Mouse (Mus musculus) limb, embryonic 13.5 days (tissue): ENCODE data around the gene Eif2ak3. TPM values are rescaled to one million over a fixed set of nuclear protein-coding genes. Genes with fewer than 3 reads are reported as not detected.
A peak's percentile ranks its signal among the peaks of the same experiment; 100 is the strongest.

ENCODE experiments used
- ATAC-seq: fragments of 200-750 bp; cut with Nextera tagmentation; 2 replicates; pipeline ENCODE4 v1.8.0; 2017; ENCODE audit warnings: low read depth, moderate number of reproducible peaks, moderate TSS enrichment; ENCODE audit not compliant: low FRiP score
- H3K27ac ChIP-seq: fragments of 300-500 bp; sonication (generic); 2 replicates; pipeline ENCODE4 v1.5.1; 2015; ENCODE audit warnings: inconsistent platforms, mild to moderate bottlenecking, moderate library complexity
- H3K27me3 ChIP-seq: fragments of 300-500 bp; sonication (generic); 2 replicates; pipeline ENCODE4 v1.6.1; 2015; ENCODE audit warnings: mild to moderate bottlenecking, inconsistent platforms
- H3K36me3 ChIP-seq: fragments of 300-500 bp; sonication (generic); 2 replicates; pipeline ENCODE4 v1.6.1; 2015; ENCODE audit warnings: inconsistent platforms, mild to moderate bottlenecking, moderate library complexity
- H3K4me1 ChIP-seq: fragments of 300-500 bp; sonication (generic); 2 replicates; pipeline ENCODE4 v1.6.1; 2015; ENCODE audit warnings: inconsistent platforms
- H3K4me2 ChIP-seq: fragments of 300-500 bp; sonication (generic); replicated peaks from 2 replicates; pipeline ENCODE4 v1.6.1; 2015; ENCODE audit warnings: inconsistent platforms, mild to moderate bottlenecking, moderate library complexity
- H3K4me3 ChIP-seq: fragments of 300-500 bp; sonication (generic); 2 replicates; pipeline ENCODE4 v1.5.1; 2015; ENCODE audit warnings: moderate library complexity, mild to moderate bottlenecking, inconsistent platforms
- H3K9ac ChIP-seq: fragments of 300-500 bp; sonication (generic); 2 replicates; pipeline ENCODE4 v1.6.1; 2015; ENCODE audit warnings: mild to moderate bottlenecking, inconsistent platforms
- H3K9me3 ChIP-seq: fragments of 300-500 bp; sonication (generic); 2 replicates; pipeline ENCODE4 v1.6.1; 2016; ENCODE audit warnings: inconsistent platforms
- WGBS: fragments of 180-500 bp; shearing (Covaris S2); methylation state at CpG from one replicate; pipeline ENCODE4 v1.1.7; 2015; 5-methylcytosine and 5-hydroxymethylcytosine counted together
- polyA plus RNA-seq: library from polyadenylated mRNA; unstranded; fragments of >200 nt; fragmentation: Nextera tagmentation; extraction: Ambion mirVana; gene quantifications from 2 replicates; pipeline ENCODE4 v1.2.1, GENCODE M21; 2015

Gene Eif2ak3
- 11.8 and 12.8 TPM in 2 replicates for polyA plus RNA-seq

DNA sequence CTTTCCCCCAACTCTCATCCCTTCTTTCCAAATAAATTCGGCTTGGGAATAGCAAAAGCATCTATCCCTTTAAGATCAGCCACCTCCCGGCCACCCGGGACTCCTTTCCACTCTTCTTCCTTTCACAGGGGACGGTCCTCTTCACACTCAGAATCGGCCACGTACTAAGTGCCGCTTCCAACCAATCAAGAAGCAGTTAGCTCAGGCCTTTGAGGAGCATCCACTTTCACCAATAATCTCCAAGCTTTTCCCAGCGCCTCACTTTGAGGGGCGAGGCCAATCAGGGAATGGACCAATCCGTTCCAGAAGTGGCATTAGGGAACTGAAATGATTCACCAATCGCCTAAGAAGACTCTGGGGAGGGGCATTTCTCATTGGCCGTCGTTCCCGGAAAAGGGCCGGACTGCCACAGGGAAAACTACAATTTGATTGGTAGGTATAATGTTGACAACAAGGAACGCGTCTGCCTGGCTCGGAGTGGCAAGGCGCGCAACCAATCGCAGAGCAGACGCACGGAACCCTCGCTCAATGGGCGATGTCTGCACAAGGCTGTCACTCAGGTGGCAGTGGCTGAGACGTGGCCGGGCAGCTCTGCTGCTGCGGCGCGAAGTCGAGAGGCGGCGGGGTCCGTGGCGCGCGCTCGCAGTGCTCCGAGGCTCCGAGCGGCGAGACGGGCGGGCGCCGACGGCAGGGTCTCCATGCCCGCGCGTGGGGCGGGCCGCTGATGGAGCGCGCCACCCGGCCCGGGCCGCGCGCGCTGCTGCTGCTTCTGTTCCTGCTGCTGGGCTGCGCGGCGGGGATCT lies at the start of gene Eif2ak3:
Gene Eif2ak3 (plus strand): TSS at position 514 of the 803 bp plus-strand sequence.
- H3K4me2 ChIP-seq = peak within 1 kb of the TSS; percentile 74
- no peaks in the 10 kb centered on the region for H3K27me3 ChIP-seq
- WGBS = under 1% methylated on average over 58 of the region's 63 CpGs
- peak within 1 kb of the TSS; percentile 87 for H3K9ac ChIP-seq
- H3K4me1 ChIP-seq = peaks cover 39% of the 10 kb centered on the region
- no peaks in the 10 kb centered on the region for H3K9me3 ChIP-seq
- H3K36me3 ChIP-seq = no peaks in the 10 kb centered on the region
- peak; percentile 99 for ATAC-seq
- peak within 1 kb of the TSS; percentile 81 for H3K27ac ChIP-seq
- H3K4me3 ChIP-seq = peak within 1 kb of the TSS; percentile 90

GRCm38 (mm10) chr6:70796940-70797339 lies 47.4 kb upstream of the Eif2ak3 start:
- no peak overlapping the region for H3K9ac ChIP-seq
- H3K27ac ChIP-seq = no peak overlapping the region
- 82% methylated on average over 6 of the region's 6 CpGs for WGBS
- H3K4me1 ChIP-seq = peaks cover 6% of the 10 kb centered on the region
- no peaks in the 10 kb centered on the region for H3K36me3 ChIP-seq
- H3K27me3 ChIP-seq = no peaks in the 10 kb centered on the region
- H3K4me2 ChIP-seq = no peak overlapping the region
- ATAC-seq = no peak
- no peaks in the 10 kb centered on the region for H3K9me3 ChIP-seq
- no peak overlapping the region for H3K4me3 ChIP-seq

DNA sequence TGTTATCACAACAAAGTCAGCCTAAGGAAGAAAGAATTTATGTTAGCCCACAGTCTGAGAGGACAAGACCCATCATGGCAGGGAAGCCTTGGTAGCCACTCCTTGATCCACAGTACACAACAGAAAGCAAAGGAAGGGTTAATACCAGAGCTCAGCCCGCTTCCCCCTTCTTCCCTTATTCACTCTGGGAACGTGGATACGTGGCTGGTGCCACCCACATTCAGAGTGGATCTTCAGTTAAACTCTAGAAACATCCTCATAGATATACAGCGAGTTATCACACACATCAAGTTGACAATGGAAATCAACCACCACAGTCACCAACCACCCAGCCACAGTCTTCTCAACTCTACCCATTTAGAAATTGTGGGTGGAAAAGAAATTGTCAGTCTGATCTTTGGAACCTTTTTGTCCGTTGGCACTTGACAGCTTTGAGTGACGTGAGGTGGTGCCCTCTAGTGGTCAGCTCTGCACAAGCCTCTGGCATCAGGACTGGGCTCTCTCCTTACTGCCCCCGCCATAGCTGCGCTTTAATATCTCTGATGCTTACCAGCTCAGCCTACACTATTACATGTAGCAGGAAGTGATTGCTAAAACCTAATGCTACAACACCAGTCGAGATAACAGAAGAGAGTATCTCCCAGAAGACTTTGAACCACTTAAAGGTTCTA lies 46.6 kb upstream of the Eif2ak3 start:
- Histone ChIP-seq H3K4me1 (peaks cover 4% of the 10 kb centered on the region), H3K9me3 (no peaks in the 10 kb centered on the region), H3K9ac (no peak overlapping the region), H3K4me2 (no peak overlapping the region), H3K36me3 (no peaks in the 10 kb centered on the region), H3K4me3 (no peak overlapping the region), H3K27ac (no peak overlapping the region), H3K27me3 (no peaks in the 10 kb centered on the region)
- WGBS = 23% methylated on average over 9 of the region's 9 CpGs
- no peak for ATAC-seq

DNA sequence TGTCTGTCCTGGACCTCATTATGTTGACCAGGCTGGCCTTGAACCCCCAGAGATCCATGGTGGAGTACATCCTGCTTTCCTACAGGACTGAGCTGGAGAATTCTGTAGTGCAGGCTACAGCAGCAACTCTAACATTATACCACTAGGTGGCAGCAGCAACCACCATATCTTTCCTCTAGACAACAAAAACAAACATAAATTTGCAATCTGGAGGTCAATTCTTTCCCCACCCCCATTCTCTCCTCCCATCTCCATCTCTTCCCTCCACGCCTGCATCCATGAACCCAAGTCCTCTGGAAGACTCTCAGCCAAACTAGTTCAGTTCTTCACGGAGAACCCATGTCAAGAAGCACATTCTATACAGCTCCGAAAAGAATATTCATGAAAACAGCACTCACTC lies 39.7 kb upstream of the Eif2ak3 start:
- Histone ChIP-seq H3K27me3 (no peaks in the 10 kb centered on the region), H3K9ac (no peak overlapping the region), H3K36me3 (no peaks in the 10 kb centered on the region), H3K4me3 (no peak overlapping the region), H3K27ac (no peak overlapping the region), H3K4me1 (peaks cover 7% of the 10 kb centered on the region; the same call in 1 of the 2 replicates), H3K4me2 (peak overlapping the region; percentile 23; the same call in 1 of the 2 replicates), H3K9me3 (no peaks in the 10 kb centered on the region)
- WGBS = 26% methylated on average over 3 of the region's 3 CpGs
- 0 out of 2 replicates have a peak, but pooled peaks have one; percentile 42 for ATAC-seq

DNA sequence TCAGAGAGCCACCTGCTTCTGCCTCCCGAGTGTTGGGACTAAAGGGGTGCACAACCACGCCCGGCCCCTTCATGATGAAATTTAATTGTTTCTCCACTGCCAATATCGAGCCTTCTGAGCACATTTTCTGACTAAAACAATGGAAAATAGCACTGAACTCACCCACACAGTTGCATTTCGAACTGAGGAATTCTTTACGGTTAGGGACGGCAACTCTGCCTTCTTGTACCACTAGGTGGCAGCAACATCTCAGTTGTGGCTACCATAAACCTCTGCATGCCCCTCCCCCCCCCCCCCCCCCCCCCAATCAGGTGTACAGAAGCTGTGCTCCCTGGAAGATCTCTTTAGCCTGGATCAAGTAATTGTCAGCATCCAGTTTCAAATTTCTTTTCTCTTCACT lies 39.0 kb upstream of the Eif2ak3 start:
- Histone ChIP-seq H3K9ac (no peak overlapping the region), H3K4me1 (peaks cover 7% of the 10 kb centered on the region; the same call in 1 of the 2 replicates), H3K27ac (no peak overlapping the region), H3K4me2 (peak overlapping the region; percentile 50), H3K4me3 (no peak overlapping the region), H3K27me3 (no peaks in the 10 kb centered on the region), H3K9me3 (no peaks in the 10 kb centered on the region), H3K36me3 (no peaks in the 10 kb centered on the region)
- WGBS = 19% methylated on average over 7 of the region's 7 CpGs
- ATAC-seq = peak; percentile 53; the same call in 1 of the 2 replicates

DNA sequence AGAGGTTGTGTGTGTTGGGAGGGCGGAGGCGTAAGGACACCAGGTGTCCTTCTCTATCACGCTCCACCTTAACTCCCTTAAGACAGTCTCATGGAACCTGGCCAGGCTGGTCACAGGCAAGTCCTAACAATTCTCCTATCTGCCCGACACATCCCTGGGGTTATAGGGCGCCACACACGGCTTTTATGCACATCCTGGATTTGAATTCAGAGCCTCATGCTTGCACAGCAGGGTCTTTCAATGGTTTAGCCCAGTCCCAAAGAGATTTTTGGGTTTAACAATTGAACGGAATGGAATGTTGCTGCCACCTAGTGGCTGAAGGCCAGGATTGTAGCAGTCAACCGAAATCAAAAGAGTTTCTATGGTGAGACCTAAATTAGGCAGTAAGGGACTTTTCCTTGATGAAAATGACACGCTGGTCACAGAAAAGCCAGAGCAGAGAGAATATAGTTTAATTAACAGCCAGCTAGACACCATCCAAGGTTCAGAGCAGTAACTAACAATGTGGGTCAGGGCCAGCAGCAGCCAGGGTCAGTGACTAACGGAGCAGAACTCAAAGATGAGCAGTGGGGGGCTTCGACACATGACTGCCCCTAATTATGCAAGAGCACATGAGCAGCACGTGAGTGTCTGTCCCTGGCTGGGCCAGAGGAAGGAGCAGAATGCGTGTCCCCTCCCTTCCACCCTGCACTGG lies 38.3 kb upstream of the Eif2ak3 start:
- Histone ChIP-seq H3K9me3 (no peaks in the 10 kb centered on the region), H3K4me1 (peaks cover 7% of the 10 kb centered on the region; the same call in 1 of the 2 replicates), H3K36me3 (no peaks in the 10 kb centered on the region), H3K4me2 (peak overlapping the region; percentile 50), H3K27me3 (no peaks in the 10 kb centered on the region), H3K4me3 (no peak overlapping the region), H3K9ac (0 out of 2 replicates have a peak overlapping the region, but pooled peaks have one; percentile 21), H3K27ac (no peak overlapping the region)
- ATAC-seq = peak; percentile 54
- WGBS = 18% methylated on average over 13 of the region's 13 CpGs

DNA sequence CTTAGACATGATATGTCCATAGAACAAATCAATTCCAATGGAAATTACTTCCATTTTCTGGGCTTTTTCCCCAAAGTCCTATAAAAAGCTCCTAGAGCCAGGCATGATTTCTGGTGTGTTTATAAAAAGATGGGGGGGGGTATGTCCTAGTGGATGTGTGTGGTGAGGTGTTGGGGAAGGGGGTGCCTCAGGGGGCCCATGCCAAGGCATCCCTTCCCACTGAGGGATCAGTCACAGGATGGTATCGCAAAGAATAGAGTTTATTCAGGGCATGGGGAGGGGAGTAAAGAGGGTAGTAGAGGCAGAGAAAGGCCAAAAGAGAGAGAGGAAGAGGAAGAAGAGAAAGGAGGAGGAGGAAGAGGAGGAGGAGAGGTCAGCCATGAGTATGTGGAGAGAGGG lies 37.8 kb upstream of the Eif2ak3 start:
- no peak for ATAC-seq
- no peak overlapping the region for H3K9ac ChIP-seq
- H3K4me2 ChIP-seq = no peak overlapping the region
- WGBS = 61% methylated on average over 1 of the region's 1 CpGs
- peaks cover 7% of the 10 kb centered on the region; the same call in 1 of the 2 replicates for H3K4me1 ChIP-seq
- H3K27me3 ChIP-seq = no peaks in the 10 kb centered on the region
- no peak overlapping the region for H3K4me3 ChIP-seq
- no peaks in the 10 kb centered on the region for H3K36me3 ChIP-seq
- H3K9me3 ChIP-seq = no peaks in the 10 kb centered on the region
- H3K27ac ChIP-seq = no peak overlapping the region

DNA sequence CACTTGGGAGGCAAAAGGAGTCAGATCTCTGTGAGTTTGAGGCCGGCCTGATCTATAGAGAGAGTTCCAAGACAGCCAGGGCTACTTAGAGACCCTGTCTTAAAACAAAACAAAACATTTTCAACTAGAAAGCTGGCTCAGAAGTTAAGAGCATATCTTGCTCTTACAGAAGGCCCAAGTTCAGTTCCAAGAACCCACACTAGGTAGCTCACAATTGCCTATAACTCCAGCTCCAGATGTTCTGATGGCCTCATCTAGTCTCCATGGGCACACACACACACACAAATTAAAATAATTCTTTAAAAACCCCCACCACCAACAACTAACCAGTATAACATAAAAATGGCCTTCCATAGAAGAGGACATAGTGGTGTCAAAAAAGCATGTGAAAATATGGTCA lies 33.8 kb upstream of the Eif2ak3 start:
- ATAC-seq = no peak
- H3K4me2 ChIP-seq = no peak overlapping the region
- H3K9me3 ChIP-seq = no peaks in the 10 kb centered on the region
- no peaks in the 10 kb centered on the region for H3K36me3 ChIP-seq
- no peaks in the 10 kb centered on the region for H3K27me3 ChIP-seq
- no peak overlapping the region for H3K27ac ChIP-seq
- H3K9ac ChIP-seq = no peak overlapping the region
- peaks cover 7% of the 10 kb centered on the region; the same call in 1 of the 2 replicates for H3K4me1 ChIP-seq
- 95% methylated on average over 1 of the region's 1 CpGs for WGBS
- H3K4me3 ChIP-seq = no peak overlapping the region

DNA sequence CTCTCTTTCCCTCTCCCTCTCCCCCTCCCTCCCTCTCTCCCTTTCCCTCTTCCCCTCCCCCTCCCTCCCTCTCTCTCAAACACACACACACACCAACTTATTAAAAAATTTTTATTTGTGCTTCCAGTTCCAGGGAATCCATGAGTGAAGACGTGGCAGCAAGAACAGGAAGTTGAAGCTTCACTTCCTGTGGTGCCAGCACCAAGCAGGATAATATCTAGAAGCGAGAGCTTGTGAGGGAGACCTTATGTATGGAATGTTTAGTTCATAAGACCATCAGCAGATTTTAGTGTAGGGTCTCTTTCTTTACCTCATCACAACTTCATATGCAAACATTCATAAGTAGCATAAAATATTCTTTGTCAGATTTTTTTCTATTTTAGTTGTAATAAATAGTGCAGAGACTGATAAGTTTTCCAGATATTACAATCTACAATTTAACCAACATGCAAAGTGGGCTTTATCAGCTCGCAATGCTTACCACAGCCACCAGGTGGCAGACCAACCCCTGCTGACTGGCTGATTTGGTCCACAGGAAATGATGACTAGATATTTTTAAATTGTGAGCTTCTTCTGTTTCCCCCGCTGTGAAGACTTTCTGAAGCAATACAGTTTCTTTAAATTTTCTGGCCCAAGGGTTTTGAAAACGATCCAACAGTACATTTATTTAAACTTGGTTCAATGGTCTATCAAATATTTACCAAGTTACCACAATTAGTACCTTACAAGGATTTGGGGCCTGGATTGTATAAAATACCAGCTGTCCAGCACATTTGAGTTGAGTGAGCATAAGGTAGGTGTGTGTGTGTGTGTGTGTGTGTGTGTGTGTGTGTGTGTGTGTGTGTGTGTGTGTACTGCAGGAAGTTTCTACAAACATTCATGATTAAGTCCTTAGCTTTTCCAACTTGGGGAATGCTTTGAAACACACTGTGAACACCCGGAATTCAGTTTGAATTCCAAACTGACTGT lies 32.5 kb upstream of the Eif2ak3 start:
- Histone ChIP-seq H3K9me3 (no peaks in the 10 kb centered on the region), H3K4me2 (no peak overlapping the region), H3K4me3 (no peak overlapping the region), H3K4me1 (no peaks in the 10 kb centered on the region), H3K36me3 (no peaks in the 10 kb centered on the region), H3K9ac (no peak overlapping the region), H3K27me3 (no peaks in the 10 kb centered on the region), H3K27ac (no peak overlapping the region)
- 19% methylated on average over 6 of the region's 6 CpGs for WGBS
- no peak for ATAC-seq

- no peak overlapping the region for H3K4me3 ChIP-seq
- WGBS = 59% methylated on average over 4 of the region's 4 CpGs
- ATAC-seq = no peak
- H3K27me3 ChIP-seq = no peaks in the 10 kb centered on the region
- H3K9me3 ChIP-seq = no peaks in the 10 kb centered on the region
- H3K4me1 ChIP-seq = no peaks in the 10 kb centered on the region
- no peak overlapping the region for H3K4me2 ChIP-seq
- no peak overlapping the region for H3K9ac ChIP-seq
- no peaks in the 10 kb centered on the region for H3K36me3 ChIP-seq
- H3K27ac ChIP-seq = no peak overlapping the region
Observed at GRCm38 (mm10) chr6:70812526-70812895, 31.8 kb upstream of the Eif2ak3 start.

- H3K4me3 ChIP-seq = no peak overlapping the region
- 84% methylated on average over 18 of the region's 18 CpGs for WGBS
- no peaks in the 10 kb centered on the region for H3K9me3 ChIP-seq
- no peaks in the 10 kb centered on the region for H3K4me1 ChIP-seq
- H3K9ac ChIP-seq = no peak overlapping the region
- H3K27me3 ChIP-seq = no peaks in the 10 kb centered on the region
- no peak overlapping the region for H3K27ac ChIP-seq
- no peaks in the 10 kb centered on the region for H3K36me3 ChIP-seq
- no peak for ATAC-seq
- H3K4me2 ChIP-seq = no peak overlapping the region
Observed at GRCm38 (mm10) chr6:70813921-70814628, 30.2 kb upstream of the Eif2ak3 start.
